Mouse (Mus musculus) heart, adult 2 months (tissue): ENCODE results near the gene Mylk2. TPM values are rescaled to one million over a fixed set of nuclear protein-coding genes. Genes with fewer than 3 reads are reported as not detected.

Experiments
- DNase-seq, 2 experiments: peaks; one replicate each; pipeline ENCODE4 v3.0.0; 2021
- H3K27ac ChIP-seq: fragments of 200-600 bp; 2 replicates; pipeline ENCODE4 v1.8.1; 2022
- H3K27me3 ChIP-seq: fragments of 200-500 bp; 2 replicates; pipeline ENCODE4 v1.6.1; 2012; ENCODE audit warnings: mild to moderate bottlenecking, low read length, inconsistent platforms, mixed read lengths; ENCODE audit not compliant: control insufficient read depth, insufficient read depth
- H3K36me3 ChIP-seq: fragments of 200-500 bp; 2 replicates; pipeline ENCODE4 v1.6.1; 2012; ENCODE audit warnings: low read length, inconsistent platforms; ENCODE audit not compliant: control insufficient read depth, insufficient read depth
- H3K4me1 ChIP-seq: fragments of 200-500 bp; 2 replicates; pipeline ENCODE4 v1.6.1; 2011; ENCODE audit warnings: low read length; ENCODE audit not compliant: control insufficient read depth, insufficient read depth
- H3K4me3 ChIP-seq: fragments of 200-600 bp; 2 replicates; pipeline ENCODE4 v1.8.1; 2022
- H3K79me2 ChIP-seq: fragments of 200-500 bp; replicated peaks from 2 replicates; pipeline ENCODE4 v1.6.1; 2012; ENCODE audit warnings: mild to moderate bottlenecking, inconsistent platforms, low read length, moderate library complexity, mixed read lengths; ENCODE audit not compliant: control insufficient read depth, insufficient read depth
- H3K9ac ChIP-seq: fragments of 200-500 bp; 2 replicates; pipeline ENCODE4 v1.6.1; 2012; ENCODE audit warnings: low read depth, mild to moderate bottlenecking, control low read depth, inconsistent platforms, low read length, mixed read lengths
- CTCF ChIP-seq: fragments of 200-600 bp; IDR thresholded peaks from 2 replicates; pipeline ENCODE4 v1.8.1; 2022; ENCODE audit warnings: antibody characterized with exemption, mild to moderate bottlenecking, moderate library complexity
- EP300 ChIP-seq: fragments of 200-500 bp; IDR thresholded peaks from 2 replicates; pipeline ENCODE4 v1.6.1; 2011; ENCODE audit warnings: low read depth, low read length, control low read depth; ENCODE audit not compliant: insufficient read depth
- POLR2A ChIP-seq: fragments of 200-500 bp; IDR thresholded peaks from 2 replicates; pipeline ENCODE4 v1.6.1; 2011; ENCODE audit warnings: mild to moderate bottlenecking, low read depth, low read length, control low read depth; ENCODE audit not compliant: insufficient read depth
- WGBS: fragments of 180-500 bp; shearing (Covaris S2); methylation state at CpG from one replicate; pipeline ENCODE4 v1.1.7; 2018; 5-methylcytosine and 5-hydroxymethylcytosine counted together
- intact Hi-C: fragments of 180-260 bp; cut with DNase I; formaldehyde crosslinking; loops from one replicate; pipeline ENCODE4 v1.15.1; 2025
- microRNA-seq, 2 experiments: library from miRNA; unstranded; fragments of <30 nt; microRNA quantifications; one replicate each; pipeline ENCODE4 v1.2.0; 2021
- polyA plus RNA-seq: library from polyadenylated mRNA; depleted of rRNA; stranded (reverse); fragments of >200 nt; gene quantifications from 2 replicates; pipeline ENCODE4 v1.2.3, GENCODE M21; 2012; rRNA removed
- total RNA-seq, 2 experiments: library from RNA; stranded (reverse); gene quantifications; 2 replicates each; pipeline ENCODE4 v1.2.3; 2021

Mylk2 gene
- total and polyA plus RNA-seq, 3 experiments = 0.08 to 0.29 (median 0.09) TPM

- Histone ChIP-seq H3K4me3 (no peak overlapping the region), H3K27ac (no peak overlapping the region), H3K4me1 (no peaks in the 10 kb centered on the region), H3K27me3 (no peaks in the 10 kb centered on the region), H3K36me3 (no peaks in the 10 kb centered on the region), H3K79me2 (no peaks in the 10 kb centered on the region), H3K9ac (no peak overlapping the region)
- intact Hi-C loops = no loop called here
- TF ChIP-seq POLR2A (no peak), EP300 (no peak), CTCF (no peak)
- no peak for DNase-seq
- 60% methylated on average over 4 of the region's 4 CpGs for WGBS
Observed at GRCm38 (mm10) chr2:152965555-152965954, 54.4 kb downstream of the Mylk2 start.

Small RNAs within 50 kb of the gene (microRNA-seq; reads per million reads assigned to microRNA genes)
- gene Mir5622 = 2.2 to 7.7 reads per million in 2 experiments

Other genes starting within 250 kb of the Mylk2 start
- gene H13, start 241.9 kb upstream of the Mylk2 start, total RNA-seq = 10 to 100 TPM; 33.9 to 37.6 TPM
- gene H13, start 241.9 kb upstream of the Mylk2 start, polyA plus RNA-seq = 42.9 and 43.5 TPM in 2 replicates
- 10 to 100 TPM; 14.8 to 18.2 TPM for gene Mcts2, start 224.3 kb upstream of the Mylk2 start, total RNA-seq
- gene Mcts2, start 224.3 kb upstream of the Mylk2 start, polyA plus RNA-seq = 8.6 and 12.1 TPM in 2 replicates
- gene Id1, start 175.1 kb upstream of the Mylk2 start, total RNA-seq = 10 to 100 TPM; 56.5 to 59.8 TPM
- gene Id1, start 175.1 kb upstream of the Mylk2 start, polyA plus RNA-seq = 74.7 and 113 TPM in 2 replicates
- 10 to 100 TPM; 12.1 to 18.0 TPM for gene Cox4i2, start 157.2 kb upstream of the Mylk2 start, total RNA-seq
- gene Cox4i2, start 157.2 kb upstream of the Mylk2 start, polyA plus RNA-seq = 12.0 and 13.2 TPM in 2 replicates
- 100 to 1,000 TPM in 1 of 2 experiments, 10 to 100 TPM in 1; 51.9 to 102 TPM for gene Bcl2l1, start 79.6 kb upstream of the Mylk2 start, total RNA-seq
- gene Bcl2l1, start 79.6 kb upstream of the Mylk2 start, polyA plus RNA-seq = 48.1 and 51.2 TPM in 2 replicates
- gene Tpx2, start 63.4 kb upstream of the Mylk2 start, total RNA-seq = 1 to 10 TPM in 1 of 2 experiments, under 1 TPM in 1; 0.75 to 1.1 TPM
- gene Tpx2, start 63.4 kb upstream of the Mylk2 start, polyA plus RNA-seq = 0.18 and 0.50 TPM in 2 replicates
- gene Foxs1, start 21.9 kb downstream of the Mylk2 start, total RNA-seq = 1 to 10 TPM; 1.7 to 3.5 TPM
- 9.0 and 10.5 TPM in 2 replicates for gene Foxs1, start 21.9 kb downstream of the Mylk2 start, polyA plus RNA-seq
- not detected for gene Dusp15, start 40.3 kb downstream of the Mylk2 start, total RNA-seq
- gene Dusp15, start 40.3 kb downstream of the Mylk2 start, polyA plus RNA-seq = 0.25 and 0.26 TPM in 2 replicates
- gene Ttll9, start 51.1 kb downstream of the Mylk2 start, total RNA-seq = not detected
- 0.61 TPM in 1 of 2 replicates, not detected in the other for gene Ttll9, start 51.1 kb downstream of the Mylk2 start, polyA plus RNA-seq
- 100 to 1,000 TPM; 117 to 127 TPM for gene Pdrg1, start 104.1 kb downstream of the Mylk2 start, total RNA-seq
- gene Pdrg1, start 104.1 kb downstream of the Mylk2 start, polyA plus RNA-seq = 125 and 186 TPM in 2 replicates
- gene Xkr7, start 120.5 kb downstream of the Mylk2 start, total RNA-seq = not detected
- gene Xkr7, start 120.5 kb downstream of the Mylk2 start, polyA plus RNA-seq = 0.08 TPM in 1 of 2 replicates, not detected in the other
- 10 to 100 TPM; 13.3 to 15.9 TPM for gene Ccm2l, start 154.6 kb downstream of the Mylk2 start, total RNA-seq
- 43.4 and 44.3 TPM in 2 replicates for gene Ccm2l, start 154.6 kb downstream of the Mylk2 start, polyA plus RNA-seq
- gene Hck, start 197.1 kb downstream of the Mylk2 start, total RNA-seq = 1 to 10 TPM; 1.5 TPM
- 1.9 and 2.9 TPM in 2 replicates for gene Hck, start 197.1 kb downstream of the Mylk2 start, polyA plus RNA-seq
- 10 to 100 TPM; 43.3 to 51.8 TPM for gene Tm9sf4, start 250.0 kb downstream of the Mylk2 start, total RNA-seq
- 34.5 and 48.7 TPM in 2 replicates for gene Tm9sf4, start 250.0 kb downstream of the Mylk2 start, polyA plus RNA-seq